Mouse (Mus musculus) C2C12 (cell line): ENCODE results near the gene Gm10251.
"Not testable (repeated sequence)": the region's sequence is repeated elsewhere in the genome, so short reads cannot be mapped to it uniquely, and the experiment has no call there.

Experiments used
- CTCF ChIP-seq: IDR thresholded peaks from one replicate; pipeline ENCODE4 v1.5.1; 2011; ENCODE audit not compliant: control insufficient read depth, insufficient read depth, insufficient read length
- MAX ChIP-seq: IDR thresholded peaks from one replicate; pipeline ENCODE4 v1.6.1; 2011; ENCODE audit warnings: mild to moderate bottlenecking, control low read depth
- MYOD1 ChIP-seq: IDR thresholded peaks from one replicate; pipeline ENCODE4 v1.6.1; 2011; ENCODE audit warnings: low read depth; ENCODE audit not compliant: control insufficient read depth, insufficient read length
- USF1 ChIP-seq: IDR thresholded peaks from one replicate; pipeline ENCODE4 v1.6.1; 2011; ENCODE audit warnings: low read depth, mild to moderate bottlenecking, control low read depth, moderate library complexity

- not testable (repeated sequence) for TF ChIP-seq CTCF, USF1, MAX, MYOD1
Observed at GRCm38 (mm10) chr14:6684070-6684469, at the start of gene Gm10251.
